ENCODE assay signal across 9 mouse cellular contexts in genomic region chr2:26309739-26310138, GRCm38 (mm10). TPM values are rescaled to one million over a fixed set of nuclear protein-coding genes. Genes with fewer than 3 reads are reported as not detected.
DNase-seq lines count a peak whose midpoint lies in the region; ATAC-seq and TF ChIP-seq lines count a peak whose summit lies in the region.
"Had no signal": no experiment of that assay in that cellular context is flagged by ENCODE, and none has a peak within 500 bp of the region (broad histone marks: within the 10 kb centered on the region; RNA-seq: fewer than 3 reads in every experiment).

No protein-coding gene starts in this region.

- H3K9ac ChIP-seq in forebrain, postnatal 0 days, result no peak overlapping the region; the same call in 1 of the 2 replicates

- no peaks in the 10 kb centered on the region for H3K27me3 ChIP-seq in forebrain, postnatal 0 days (ENCODE audit: insufficient read depth, low read length)
- H3K27me3 ChIP-seq in myocyte (ENCODE audit: control insufficient read depth, insufficient read depth, insufficient read length), result no peaks in the 10 kb centered on the region

- no peaks in the 10 kb centered on the region for H3K79me2 ChIP-seq in myocyte (ENCODE audit: control insufficient read depth, insufficient read depth)

- H3K9me3 ChIP-seq in forebrain, postnatal 0 days (ENCODE audit: low read length), result no peaks in the 10 kb centered on the region

- no peaks in the 10 kb centered on the region for H3K36me3 ChIP-seq in forebrain, postnatal 0 days (ENCODE audit: insufficient read depth)
- H3K36me3 ChIP-seq in myocyte (ENCODE audit: control insufficient read depth, insufficient read depth), result no peaks in the 10 kb centered on the region

- peak; percentile 88 for ATAC-seq in forebrain, postnatal 0 days

- no peak for TF ChIP-seq POLR2A in myocyte (IDR thresholded peaks at IDR 0.05; ENCODE audit: insufficient read length, low read depth)

- peak; percentile 32 to 38 for DNase-seq in cerebellum, postnatal 10 days
- no peak for DNase-seq in cerebellum, postnatal 14 days
- DNase-seq in forebrain, postnatal 0 days, result peak; percentile 41
- peak; percentile 62 to 76 for DNase-seq in kidney, postnatal 4 days
- DNase-seq in ovary, postnatal 14 days (ENCODE audit: low spot score), result no peak
- no peak for DNase-seq in right cerebral cortex, postnatal 25 days
- no peak for DNase-seq in urinary bladder, postnatal 4 days (ENCODE audit: low spot score in 2 of 2)

- H3K27ac ChIP-seq in forebrain, postnatal 0 days (ENCODE audit: low read depth, low read length), result no peak overlapping the region

- peaks cover 2% of the 10 kb centered on the region; the same call in 1 of the 2 replicates for H3K4me1 ChIP-seq in forebrain, postnatal 0 days (ENCODE audit: insufficient read depth)

- no peak overlapping the region for H3K4me2 ChIP-seq in forebrain, postnatal 0 days (ENCODE audit: low read depth)
- H3K4me2 ChIP-seq in myocyte (ENCODE audit: low read depth), result peak overlapping the region; percentile 64

- H3ac ChIP-seq in myocyte (ENCODE audit: control insufficient read depth, insufficient read length), result no peak overlapping the region

- whole genome bisulfite sequencing in forebrain, postnatal 0 days, result 17% methylated on average over 10 of the region's 10 CpGs

- H3K4me3 ChIP-seq in forebrain, postnatal 0 days (ENCODE audit: low read depth, low read length), result no peak overlapping the region
- H3K4me3 ChIP-seq in myocyte, result no peak overlapping the region

- TF ChIP-seq CTCF in forebrain, postnatal 0 days (IDR thresholded peaks at IDR 0.05; ENCODE audit: low read depth), result no peak

TF ChIP-seq in myocyte, 11 proteins besides CTCF, POLR2A, EP300 and RAD21:
- TF ChIP-seq TCF12 (IDR thresholded peaks at IDR 0.05; ENCODE audit: insufficient read depth, poor library complexity, severe bottlenecking), result no peak
- TF ChIP-seq MYOG (IDR thresholded peaks at IDR 0.05; ENCODE audit: control insufficient read depth in 1 of 3, insufficient read depth in 1 of 3, insufficient read length in 2 of 3, low read depth in 2 of 3), result no peak
- no peak for TF ChIP-seq E2F4 (IDR thresholded peaks at IDR 0.05; ENCODE audit: insufficient read depth)
- TF ChIP-seq TCF3 (IDR thresholded peaks at IDR 0.05; ENCODE audit: insufficient read length, low read depth), result no peak
- no peak for TF ChIP-seq SRF (IDR thresholded peaks at IDR 0.05; ENCODE audit: control insufficient read depth, insufficient read length, low read depth)
- no peak for TF ChIP-seq USF1 (IDR thresholded peaks at IDR 0.05; ENCODE audit: low read depth)
- TF ChIP-seq POLR2AphosphoS2 (IDR thresholded peaks at IDR 0.05; ENCODE audit: insufficient read length, low read depth), result no peak
- TF ChIP-seq CEBPB (IDR thresholded peaks at IDR 0.05; ENCODE audit: insufficient read depth, poor library complexity, severe bottlenecking), result no peak
- no peak for TF ChIP-seq MYOD1 (IDR thresholded peaks at IDR 0.05; ENCODE audit: control insufficient read depth in 1 of 3, insufficient read length in 2 of 3, low read depth in 2 of 3)
- TF ChIP-seq MAX (IDR thresholded peaks at IDR 0.05; ENCODE audit: low read depth), result no peak
- no peak for TF ChIP-seq REST (IDR thresholded peaks at IDR 0.05; ENCODE audit: insufficient read depth, insufficient read length)

RNA-seq across cellular contexts. Expression of gene Gpsm1, which starts 5.6 kb away (rescaled TPM):
- 242 and 257 TPM in 2 replicates for total RNA-seq in forebrain, postnatal 0 days (2014; rRNA removed)
- polyA plus RNA-seq in forebrain, postnatal 0 days (2015; fragmentation: Nextera tagmentation; extraction: Ambion mirVana), result 140 and 149 TPM in 2 replicates
- 11.7 TPM for polyA plus RNA-seq in myocyte (2012; fragmentation: generic; extraction: Trizol)

RNA-seq across cellular contexts. Expression of gene Ccdc187, which starts 15.4 kb away (rescaled TPM):
- total RNA-seq in forebrain, postnatal 0 days (2014; rRNA removed), result 1.5 and 2.0 TPM in 2 replicates
- polyA plus RNA-seq in forebrain, postnatal 0 days (2015; fragmentation: Nextera tagmentation; extraction: Ambion mirVana), result 0.13 TPM in 2 replicates
- polyA plus RNA-seq in myocyte (2012; fragmentation: generic; extraction: Trizol), result 0.01 TPM
- total RNA-seq: common myeloid progenitor, adult 5-6 weeks had no signal

RNA-seq across cellular contexts. Expression of gene Dnlz, which starts 42.2 kb away (rescaled TPM):
- 32.2 and 39.8 TPM in 2 replicates for total RNA-seq in forebrain, postnatal 0 days (2014; rRNA removed)
- polyA plus RNA-seq in forebrain, postnatal 0 days (2015; fragmentation: Nextera tagmentation; extraction: Ambion mirVana), result 28.8 and 33.2 TPM in 2 replicates
- 28.4 TPM for polyA plus RNA-seq in myocyte (2012; fragmentation: generic; extraction: Trizol)

RNA-seq across cellular contexts. Expression of gene Card9, which starts 51.0 kb away (rescaled TPM):
- total RNA-seq in forebrain, postnatal 0 days (2014; rRNA removed), result 4.0 and 4.1 TPM in 2 replicates
- 0.84 and 1.8 TPM in 2 replicates for polyA plus RNA-seq in forebrain, postnatal 0 days (2015; fragmentation: Nextera tagmentation; extraction: Ambion mirVana)
- polyA plus RNA-seq in myocyte (2012; fragmentation: generic; extraction: Trizol), result 0.84 TPM

Comparison
In these comparisons a context has a peak if more than half of its experiments do, and no peak if none do; other contexts are left out.
1. DNase-seq: peak in cerebellum, postnatal 10 days (2 of 2), forebrain, postnatal 0 days (single experiment) and kidney, postnatal 4 days (2 of 2); none in cerebellum, postnatal 14 days (0 of 2), ovary, postnatal 14 days (single experiment), right cerebral cortex, postnatal 25 days (single experiment) and urinary bladder, postnatal 4 days (0 of 2).
2. RNA of gene Gpsm1, which starts 5.6 kb away (polyA plus RNA-seq): 140 to 149 TPM in forebrain, postnatal 0 days; 11.7 TPM in myocyte (single experiment); every median in the first group is over 10 times any median in the second.